Comparison of ENCODE assay signal across 14 mouse cellular contexts in genomic region chr4:43018156-43018555, GRCm38 (mm10). TPM values are rescaled to one million over a fixed set of nuclear protein-coding genes. Genes with fewer than 3 reads are reported as not detected.
DNase-seq lines count a peak whose midpoint lies in the region.
"Had no signal": no experiment of that assay in that cellular context is flagged by ENCODE, and none has a peak within 500 bp of the region (broad histone marks: within the 10 kb centered on the region; RNA-seq: fewer than 3 reads in every experiment).

No protein-coding gene starts in this region.

- DNase-seq in adrenal gland, adult 2 months, result peak; percentile 70
- DNase-seq in adrenal gland, adult 18-20 months (ENCODE audit: low spot score in 2 of 2), result no peak
- DNase-seq in adrenal gland, postnatal 36 days, result peak; percentile 48 to 70
- no peak for DNase-seq in adrenal gland, adult 8-10 months
- DNase-seq in adipocyte (ENCODE audit: low spot score), result peak; percentile 82
- DNase-seq in ovary, postnatal 36 days (ENCODE audit: low spot score), result no peak
- DNase-seq: B cell, adult 2 months; cerebellum, adult 11 months; cerebellum, adult 2 months; cerebellum, postnatal 25 days; gastrocnemius, postnatal 10 days; gastrocnemius, postnatal 36 days; kidney, adult 11 months; kidney, adult 8-10 months had no signal

RNA-seq across cellular contexts. Expression of gene Pigo, which starts 7.5 kb away (rescaled TPM):
- total RNA-seq in adrenal gland, adult 2 months (2021), result 10 to 100 TPM; 16.5 to 20.2 TPM
- 21.3 and 25.4 TPM in 2 replicates for polyA plus RNA-seq in adrenal gland, adult 2 months (2012; rRNA removed)
- 10 to 100 TPM; 14.0 to 15.9 TPM for total RNA-seq in adrenal gland, adult 18-20 months (2021)
- total RNA-seq in adrenal gland, postnatal 36 days (2021), result 10 to 100 TPM; 16.0 to 19.6 TPM
- 10 to 100 TPM; 14.8 to 30.8 (median 22.5) TPM for total RNA-seq in adrenal gland, adult 8-10 months (2022)

RNA-seq across cellular contexts. Expression of gene Fancg, which starts 7.8 kb away (rescaled TPM):
- 1 to 10 TPM; 7.7 to 8.9 TPM for total RNA-seq in adrenal gland, adult 2 months (2021)
- polyA plus RNA-seq in adrenal gland, adult 2 months (2012; rRNA removed), result 10.8 and 13.5 TPM in 2 replicates
- total RNA-seq in adrenal gland, adult 18-20 months (2021), result 1 to 10 TPM; 6.6 to 7.7 TPM
- 10 to 100 TPM in 1 of 2 experiments, 1 to 10 TPM in 1; 6.3 to 14.2 TPM for total RNA-seq in adrenal gland, postnatal 36 days (2021)
- total RNA-seq in adrenal gland, adult 8-10 months (2022), result 10 to 100 TPM in 2 of 4 experiments, 1 to 10 TPM in 2; 8.0 to 17.8 (median 12.5) TPM

RNA-seq across cellular contexts. Expression of gene Stoml2, which starts 13.4 kb away (rescaled TPM):
- total RNA-seq in adrenal gland, adult 2 months (2021), result 100 to 1,000 TPM; 227 to 252 TPM
- 192 and 291 TPM in 2 replicates for polyA plus RNA-seq in adrenal gland, adult 2 months (2012; rRNA removed)
- 100 to 1,000 TPM; 159 to 223 TPM for total RNA-seq in adrenal gland, adult 18-20 months (2021)
- total RNA-seq in adrenal gland, postnatal 36 days (2021), result 100 to 1,000 TPM; 191 to 261 TPM
- total RNA-seq in adrenal gland, adult 8-10 months (2022), result 100 to 1,000 TPM; 204 to 262 (median 242) TPM

RNA-seq across cellular contexts. Expression of gene Vcp, which starts 17.8 kb away (rescaled TPM):
- total RNA-seq in adrenal gland, adult 2 months (2021), result 100 to 1,000 TPM; 305 to 320 TPM
- polyA plus RNA-seq in adrenal gland, adult 2 months (2012; rRNA removed), result 671 and 857 TPM in 2 replicates
- 100 to 1,000 TPM; 267 to 341 TPM for total RNA-seq in adrenal gland, adult 18-20 months (2021)
- total RNA-seq in adrenal gland, postnatal 36 days (2021), result 100 to 1,000 TPM; 332 to 368 TPM
- 100 to 1,000 TPM; 290 to 420 (median 339) TPM for total RNA-seq in adrenal gland, adult 8-10 months (2022)

RNA-seq across cellular contexts. Expression of gene Fam214b, which starts 27.9 kb away (rescaled TPM):
- 10 to 100 TPM; 51.5 TPM for total RNA-seq in adrenal gland, adult 2 months (2021)
- 42.1 and 43.5 TPM in 2 replicates for polyA plus RNA-seq in adrenal gland, adult 2 months (2012; rRNA removed)
- 10 to 100 TPM; 54.7 to 58.2 TPM for total RNA-seq in adrenal gland, adult 18-20 months (2021)
- 10 to 100 TPM; 44.0 to 57.2 TPM for total RNA-seq in adrenal gland, postnatal 36 days (2021)
- total RNA-seq in adrenal gland, adult 8-10 months (2022), result 10 to 100 TPM; 49.5 to 64.9 (median 61.1) TPM

Comparison
In these comparisons a context has a peak if more than half of its experiments do, and no peak if none do; other contexts are left out.
1. DNase-seq: peak in adrenal gland, adult 2 months (single experiment), adrenal gland, postnatal 36 days (2 of 2) and adipocyte (single experiment); none in adrenal gland, adult 18-20 months (0 of 2), adrenal gland, adult 8-10 months (single experiment) and ovary, postnatal 36 days (single experiment).